1 mouse cellular context compared by ENCODE assay signal in genomic region chrX:140505497-140506238, GRCm38 (mm10).
TF ChIP-seq lines count a peak whose summit lies in the region.

No protein-coding gene starts in this region.

TF ChIP-seq in MEL, 35 proteins besides CTCF, POLR2A, EP300 and RAD21 (continued from another document):
- TF ChIP-seq UBTF (IDR thresholded peaks at IDR 0.05; ENCODE audit: borderline replicate concordance, insufficient read depth, low read depth, low read length): no peak
- TF ChIP-seq SMC3 (IDR thresholded peaks at IDR 0.05; ENCODE audit: low read depth, low read length): no peak
- peak; percentile 64 for TF ChIP-seq SIN3A (IDR thresholded peaks at IDR 0.05; ENCODE audit: low read length)
- no peak for TF ChIP-seq HCFC1 (IDR thresholded peaks at IDR 0.05; ENCODE audit: low read depth, low read length)
- no peak for TF ChIP-seq ELF1 (IDR thresholded peaks at IDR 0.05; ENCODE audit: low read depth, low read length)
- no peak for TF ChIP-seq NRF1 (IDR thresholded peaks at IDR 0.05; ENCODE audit: insufficient read depth, low read depth, low read length, poor library complexity, severe bottlenecking)
- no peak for TF ChIP-seq GATA1 (IDR thresholded peaks at IDR 0.05; ENCODE audit: low read depth, low read length)
- no peak for TF ChIP-seq E2F4 (IDR thresholded peaks at IDR 0.05; ENCODE audit: borderline replicate concordance, low read depth, low read length)
- no peak for TF ChIP-seq ZNF384 (IDR thresholded peaks at IDR 0.05; ENCODE audit: low read depth, low read length)
- TF ChIP-seq NELFE (IDR thresholded peaks at IDR 0.05; ENCODE audit: low read depth, low read length): peak; percentile 28; the same call in 1 of the 2 replicates
- no peak for TF ChIP-seq MEF2A (IDR thresholded peaks at IDR 0.05; ENCODE audit: extremely low read depth, insufficient replicate concordance, low read depth, low read length, poor library complexity, severe bottlenecking)
- no peak for TF ChIP-seq TBP (IDR thresholded peaks at IDR 0.05; ENCODE audit: low read depth, low read length)
- TF ChIP-seq ETS1 (IDR thresholded peaks at IDR 0.05; ENCODE audit: low read depth, low read length): peak; percentile 48
- TF ChIP-seq POLR2AphosphoS2 (IDR thresholded peaks at IDR 0.05; ENCODE audit: low read length): no peak
